In the genomic region with DNA sequence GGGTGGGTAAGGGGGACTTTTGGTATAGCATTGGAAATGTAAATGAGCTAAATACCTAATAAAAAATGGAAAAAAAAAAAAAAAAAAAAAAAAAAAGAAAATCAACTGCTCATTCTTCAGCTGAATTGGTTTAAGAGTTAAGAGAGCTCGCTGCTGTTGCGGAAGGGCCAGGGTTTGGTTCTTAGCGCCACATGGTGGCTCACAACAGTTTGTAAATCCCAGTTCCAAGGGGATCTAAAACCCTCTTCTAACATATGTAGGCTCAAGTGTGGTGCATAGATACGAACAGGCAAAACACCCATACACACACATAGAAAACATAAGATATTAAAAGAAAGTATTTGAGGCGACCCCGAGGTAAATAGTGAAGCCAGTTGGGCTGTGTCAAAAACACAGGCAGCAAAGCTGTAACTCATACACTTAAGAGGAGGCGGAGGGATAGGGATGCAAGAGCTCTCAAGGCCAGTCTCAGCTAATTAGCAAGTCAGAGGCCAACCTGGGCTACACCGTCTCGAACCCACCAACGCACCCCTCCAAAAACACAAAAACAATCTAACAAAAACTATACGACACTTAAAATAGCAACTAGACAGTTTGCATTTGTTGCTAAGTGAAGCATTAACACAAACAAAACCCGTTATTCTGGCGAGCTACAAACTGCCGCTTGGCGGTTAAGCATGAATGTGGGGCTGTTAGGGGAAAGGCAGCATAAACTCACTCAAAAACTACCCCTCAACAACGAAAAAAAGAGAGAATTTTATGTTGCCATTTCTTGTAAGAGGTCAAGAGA, we compare ENCODE assay signal across 8 mouse cellular contexts. TPM values are rescaled to one million over a fixed set of nuclear protein-coding genes. Genes with fewer than 3 reads are reported as not detected.
DNase-seq lines count a peak whose midpoint lies in the region; ATAC-seq and TF ChIP-seq lines count a peak whose summit lies in the region.

No protein-coding gene starts in this region.

- H3K27ac ChIP-seq in lung, embryonic 14.5 days (ENCODE audit: low read depth), result peak overlapping the region; percentile 82
- no peak overlapping the region for H3K27ac ChIP-seq in bone marrow macrophage, adult 2 months (ENCODE audit: insufficient read depth, low read depth, low read length)
- peak overlapping the region; percentile 78 for H3K27ac ChIP-seq in hindbrain, embryonic 14.5 days
- H3K27ac ChIP-seq in midbrain, embryonic 16.5 days (ENCODE audit: low read length), result peak overlapping the region; percentile 71; the same call in 1 of the 2 replicates

- WGBS in lung, embryonic 14.5 days, result 32% methylated on average over 16 of the region's 16 CpGs
- 39% methylated on average over 16 of the region's 16 CpGs for WGBS in hindbrain, embryonic 14.5 days
- WGBS in midbrain, embryonic 16.5 days, result 38% methylated on average over 16 of the region's 16 CpGs

- DNase-seq in lung, embryonic 14.5 days, result peak; percentile 9
- DNase-seq in lung, postnatal 25 days (ENCODE audit: low spot score), result no peak
- DNase-seq in hindbrain, embryonic 14.5 days (ENCODE audit: low spot score), result no peak
- DNase-seq in natural killer cell, adult 2 months (ENCODE audit: low spot score in 2 of 2), result no peak
- no peak for DNase-seq in left cerebral cortex, adult 11 months (ENCODE audit: low spot score)
- DNase-seq in urinary bladder, postnatal 36 days (ENCODE audit: low spot score in 2 of 2), result no peak

- H3K9me3 ChIP-seq in lung, embryonic 14.5 days (ENCODE audit: low read depth, low read length), result no peaks in the 10 kb centered on the region
- H3K9me3 ChIP-seq in hindbrain, embryonic 14.5 days (ENCODE audit: control insufficient read depth, low read length), result no peaks in the 10 kb centered on the region
- H3K9me3 ChIP-seq in midbrain, embryonic 16.5 days (replicated peaks; ENCODE audit: control insufficient read depth, low read length, poor library complexity, severe bottlenecking), result no peaks in the 10 kb centered on the region

- ATAC-seq in lung, embryonic 14.5 days (ENCODE audit: insufficient read depth), result no peak
- ATAC-seq in hindbrain, embryonic 14.5 days (ENCODE audit: low FRiP score), result no peak
- no peak for ATAC-seq in midbrain, embryonic 16.5 days

- TF ChIP-seq CTCF in lung, embryonic 14.5 days (IDR thresholded peaks at IDR 0.05; ENCODE audit: low read depth), result no peak
- TF ChIP-seq CTCF in bone marrow macrophage, adult 2 months (IDR thresholded peaks at IDR 0.05; ENCODE audit: low read depth, low read length), result no peak

- H3K4me1 ChIP-seq in lung, embryonic 14.5 days (ENCODE audit: insufficient read depth), result no peaks in the 10 kb centered on the region
- H3K4me1 ChIP-seq in bone marrow macrophage, adult 2 months (ENCODE audit: control insufficient read depth, insufficient read depth, low read length), result peaks cover 2% of the 10 kb centered on the region
- peaks cover 8% of the 10 kb centered on the region for H3K4me1 ChIP-seq in hindbrain, embryonic 14.5 days (replicated peaks; ENCODE audit: control insufficient read depth, insufficient read depth, low read length)
- peaks cover 13% of the 10 kb centered on the region for H3K4me1 ChIP-seq in midbrain, embryonic 16.5 days (ENCODE audit: control insufficient read depth, insufficient read depth, low read length)

- no peak for TF ChIP-seq POLR2A in bone marrow macrophage, adult 2 months (IDR thresholded peaks at IDR 0.05; ENCODE audit: borderline replicate concordance, low read depth, low read length)

- peaks cover 18% of the 10 kb centered on the region for H3K36me3 ChIP-seq in lung, embryonic 14.5 days (ENCODE audit: insufficient read depth)
- H3K36me3 ChIP-seq in hindbrain, embryonic 14.5 days (replicated peaks; ENCODE audit: control insufficient read depth, insufficient read depth), result peaks cover 17% of the 10 kb centered on the region
- H3K36me3 ChIP-seq in midbrain, embryonic 16.5 days (ENCODE audit: control insufficient read depth, insufficient read depth, low read length), result 0 out of 2 replicates have a peak, but pooled peaks cover 5% of the 10 kb centered on the region

- H3K27me3 ChIP-seq in lung, embryonic 14.5 days (ENCODE audit: insufficient read depth, low read length), result no peaks in the 10 kb centered on the region
- H3K27me3 ChIP-seq in hindbrain, embryonic 14.5 days (ENCODE audit: control insufficient read depth, insufficient read depth, low read length), result no peaks in the 10 kb centered on the region
- H3K27me3 ChIP-seq in midbrain, embryonic 16.5 days (ENCODE audit: control insufficient read depth, insufficient read depth, low read depth, low read length), result no peaks in the 10 kb centered on the region

- peak overlapping the region; percentile 62 for H3K4me2 ChIP-seq in lung, embryonic 14.5 days
- H3K4me2 ChIP-seq in hindbrain, embryonic 14.5 days (replicated peaks), result peak overlapping the region; percentile 91
- peak overlapping the region; percentile 90 for H3K4me2 ChIP-seq in midbrain, embryonic 16.5 days (ENCODE audit: low read length)

- H3K9ac ChIP-seq in lung, embryonic 14.5 days, result peak overlapping the region; percentile 75
- H3K9ac ChIP-seq in hindbrain, embryonic 14.5 days, result peak overlapping the region; percentile 80
- peak overlapping the region; percentile 72 for H3K9ac ChIP-seq in midbrain, embryonic 16.5 days (ENCODE audit: low read depth, low read length)

- H3K4me3 ChIP-seq in lung, embryonic 14.5 days (ENCODE audit: low read depth, low read length), result peak overlapping the region; percentile 82
- peak overlapping the region; percentile 85 for H3K4me3 ChIP-seq in bone marrow macrophage, adult 2 months (ENCODE audit: insufficient read depth, low read length)
- H3K4me3 ChIP-seq in hindbrain, embryonic 14.5 days (replicated peaks; ENCODE audit: low read length), result peak overlapping the region; percentile 94
- peak overlapping the region; percentile 63 for H3K4me3 ChIP-seq in midbrain, embryonic 16.5 days (ENCODE audit: low read depth, low read length)

RNA-seq across cellular contexts. Expression of gene Ddx19a, which starts 0.8 kb away (rescaled TPM):
- 19.1 and 21.0 TPM in 2 replicates for polyA plus RNA-seq in lung, embryonic 14.5 days (2014; fragmentation: Nextera tagmentation; extraction: Ambion mirVana)
- polyA plus RNA-seq in bone marrow macrophage, adult 2 months (2012; ENCODE audit: insufficient read depth, insufficient read length, missing spikeins), result 32.5 and 36.1 TPM in 2 replicates
- polyA plus RNA-seq in hindbrain, embryonic 14.5 days (2014; fragmentation: Nextera tagmentation; extraction: Ambion mirVana), result 13.0 and 13.3 TPM in 2 replicates
- 10.2 and 10.4 TPM in 2 replicates for polyA plus RNA-seq in midbrain, embryonic 16.5 days (2015; fragmentation: Nextera tagmentation; extraction: Ambion mirVana)

RNA-seq across cellular contexts. Expression of gene Ddx19b, which starts 34.7 kb away (rescaled TPM):
- polyA plus RNA-seq in lung, embryonic 14.5 days (2014; fragmentation: Nextera tagmentation; extraction: Ambion mirVana), result 7.2 and 7.8 TPM in 2 replicates
- 5.5 and 6.4 TPM in 2 replicates for polyA plus RNA-seq in bone marrow macrophage, adult 2 months (2012; ENCODE audit: insufficient read depth, insufficient read length, missing spikeins)
- 8.1 and 9.1 TPM in 2 replicates for polyA plus RNA-seq in hindbrain, embryonic 14.5 days (2014; fragmentation: Nextera tagmentation; extraction: Ambion mirVana)
- polyA plus RNA-seq in midbrain, embryonic 16.5 days (2015; fragmentation: Nextera tagmentation; extraction: Ambion mirVana), result 7.2 and 7.9 TPM in 2 replicates

RNA-seq across cellular contexts. Expression of gene Aars, which starts 36.1 kb away (rescaled TPM):
- 66.1 and 66.9 TPM in 2 replicates for polyA plus RNA-seq in lung, embryonic 14.5 days (2014; fragmentation: Nextera tagmentation; extraction: Ambion mirVana)
- polyA plus RNA-seq in bone marrow macrophage, adult 2 months (2012; ENCODE audit: insufficient read depth, insufficient read length, missing spikeins), result 20.8 and 27.2 TPM in 2 replicates
- polyA plus RNA-seq in hindbrain, embryonic 14.5 days (2014; fragmentation: Nextera tagmentation; extraction: Ambion mirVana), result 79.2 and 91.1 TPM in 2 replicates
- 87.9 and 91.6 TPM in 2 replicates for polyA plus RNA-seq in midbrain, embryonic 16.5 days (2015; fragmentation: Nextera tagmentation; extraction: Ambion mirVana)

RNA-seq across cellular contexts. Expression of gene Exosc6, which starts 59.3 kb away (rescaled TPM):
- polyA plus RNA-seq in lung, embryonic 14.5 days (2014; fragmentation: Nextera tagmentation; extraction: Ambion mirVana), result 24.0 and 27.8 TPM in 2 replicates
- polyA plus RNA-seq in bone marrow macrophage, adult 2 months (2012; ENCODE audit: insufficient read depth, insufficient read length, missing spikeins), result not detected in 2 replicates
- not detected in 2 replicates for polyA plus RNA-seq in hindbrain, embryonic 14.5 days (2014; fragmentation: Nextera tagmentation; extraction: Ambion mirVana)
- polyA plus RNA-seq in midbrain, embryonic 16.5 days (2015; fragmentation: Nextera tagmentation; extraction: Ambion mirVana), result not detected in 2 replicates
